Mouse (Mus musculus) adrenal gland, adult 2 months (tissue): ENCODE measurements around the gene Cst13. TPM values are rescaled to one million over a fixed set of nuclear protein-coding genes. Genes with fewer than 3 reads are reported as not detected.
"Not testable (repeated sequence)": the region's sequence is repeated elsewhere in the genome, so short reads cannot be mapped to it uniquely, and the experiment has no call there.

ENCODE experiments used
- DNase-seq: peaks from one replicate; pipeline ENCODE4 v3.0.0; 2021
- long read RNA-seq: library from polyadenylated mRNA; stranded (forward); transcript quantifications from one replicate; pipeline ENCODE4 v2.0.0, GENCODE M21; 2021
- polyA plus RNA-seq: library from polyadenylated mRNA; depleted of rRNA; stranded (reverse); fragments of >200 nt; gene quantifications from 2 replicates; pipeline ENCODE4 v1.2.3, GENCODE M21; 2012; rRNA removed
- total RNA-seq, 2 experiments: library from RNA; stranded (reverse); gene quantifications; 2 replicates each; pipeline ENCODE4 v1.2.3; 2021

Gene Cst13
- total RNA-seq (not detected), polyA plus RNA-seq (not detected in 2 replicates)
- long read RNA-seq: 0 reads

GRCm38 (mm10) chr2:148819909-148820308 is at the start of gene Cst13:
Cst13 (plus strand) TSS chr2:148820081.
- DNase-seq: no peak

- not testable (repeated sequence) for DNase-seq
Measured at GRCm38 (mm10) chr2:148771397-148771796, 48.5 kb upstream of the Cst13 start, which contains the start of gene Cst11. Cst11 (minus strand) TSS chr2:148771497.

GRCm38 (mm10) chr2:148781709-148782108 is 38.2 kb upstream of the Cst13 start, which contains the start of gene 8030411F24Rik:
8030411F24Rik (plus strand) TSS chr2:148782009.
- DNase-seq: no peak

- DNase-seq: no peak
Measured at GRCm38 (mm10) chr2:148789142-148789541, 30.7 kb upstream of the Cst13 start, which contains the start of gene Cst12. Cst12 (plus strand) TSS chr2:148789361.

GRCm38 (mm10) chr2:148798485-148798884 is 21.4 kb upstream of the Cst13 start, which contains the start of gene Cst8:
Cst8 (plus strand) TSS chr2:148798785.
- peak; percentile 20 for DNase-seq

GRCm38 (mm10) chr2:148801491-148801921 is 18.4 kb upstream of the Cst13 start:
- DNase-seq: peak; percentile 18

GRCm38 (mm10) chr2:148806696-148807095 is 13.2 kb upstream of the Cst13 start:
- peak; percentile 20 for DNase-seq

GRCm38 (mm10) chr2:148825986-148826385 is 6.1 kb downstream of the Cst13 start:
- no peak for DNase-seq

- no peak for DNase-seq
Measured at GRCm38 (mm10) chr2:148834912-148835311, 15.0 kb downstream of the Cst13 start, which contains the start of gene Cst9. Cst9 (plus strand) TSS chr2:148835147.

GRCm38 (mm10) chr2:148838075-148838777 is 18.3 kb downstream of the Cst13 start:
- no peak for DNase-seq

- no peak for DNase-seq
Measured at GRCm38 (mm10) chr2:148839224-148839623, 19.3 kb downstream of the Cst13 start.

- DNase-seq: peak; percentile 83
Measured at GRCm38 (mm10) chr2:148851116-148851906, 31.4 kb downstream of the Cst13 start.

GRCm38 (mm10) chr2:148856630-148857400 is 36.9 kb downstream of the Cst13 start:
- no peak for DNase-seq

GRCm38 (mm10) chr2:148857506-148857905 is 37.6 kb downstream of the Cst13 start:
- DNase-seq: no peak

GRCm38 (mm10) chr2:148860993-148861392 is 41.1 kb downstream of the Cst13 start:
- DNase-seq: no peak

GRCm38 (mm10) chr2:148861693-148862092 is 41.8 kb downstream of the Cst13 start:
- no peak for DNase-seq

GRCm38 (mm10) chr2:148864966-148865365 is 45.1 kb downstream of the Cst13 start, which contains the start of gene 9230104L09Rik:
9230104L09Rik (minus strand) TSS chr2:148865038.
- DNase-seq: no peak

GRCm38 (mm10) chr2:148868959-148869358 is 49.1 kb downstream of the Cst13 start:
- DNase-seq: no peak

- no peak for DNase-seq
Measured at GRCm38 (mm10) chr2:148870526-148870925, 50.6 kb downstream of the Cst13 start.

- DNase-seq: no peak
Measured at GRCm38 (mm10) chr2:148872860-148873259, 53.0 kb downstream of the Cst13 start.

GRCm38 (mm10) chr2:148874224-148874616 is 54.3 kb downstream of the Cst13 start:
- no peak for DNase-seq
